Mouse (Mus musculus) liver, adult 2 months (tissue): ENCODE results near the gene Nop53.

ENCODE experiments used
- CTCF ChIP-seq: fragments of 200-500 bp; IDR thresholded peaks from 2 replicates; pipeline ENCODE4 v1.5.1; 2011; ENCODE audit warnings: low read depth, low read length, control low read depth
- POLR2A ChIP-seq: fragments of 200-500 bp; IDR thresholded peaks from 2 replicates; pipeline ENCODE4 v1.6.1; 2011; ENCODE audit warnings: low read length, control low read depth; ENCODE audit not compliant: insufficient read depth; ENCODE audit errors: extremely low read depth

GRCm38 (mm10) chr7:15919947-15920346 is 25.9 kb downstream of the Nop53 start:
- TF ChIP-seq CTCF (no peak), POLR2A (no peak)
